Mouse (Mus musculus) layer of hippocampus, adult 18-20 months (tissue): Measurements from ENCODE around the gene Nup88. TPM values are rescaled to one million over a fixed set of nuclear protein-coding genes. Genes with fewer than 3 reads are reported as not detected.

ENCODE experiments used
- total RNA-seq, 2 experiments: library from RNA; stranded (reverse); gene quantifications; 2 replicates each; pipeline ENCODE4 v1.2.3; 2021

Gene Nup88
- total RNA-seq, 2 experiments from 2014 or later: 49.1 to 49.6 TPM

Other genes starting within 250 kb of the Nup88 start
- gene Zfp3, start 205.8 kb downstream of the Nup88 start, total RNA-seq: 10 to 100 TPM; 22.5 to 24.6 TPM
- gene Scimp, start 157.4 kb downstream of the Nup88 start, total RNA-seq: not detected
- gene Rabep1, start 125.2 kb downstream of the Nup88 start, total RNA-seq: 100 to 1,000 TPM; 128 to 130 TPM
- gene Rpain, start 240 bp upstream of the Nup88 start, total RNA-seq: 10 to 100 TPM; 36.1 to 38.8 TPM
- 100 to 1,000 TPM in 1 of 2 experiments, 10 to 100 TPM in 1; 98.4 to 107 TPM for gene C1qbp, start 13.1 kb upstream of the Nup88 start, total RNA-seq
- 10 to 100 TPM; 62.4 to 63.8 TPM for gene Dhx33, start 34.5 kb upstream of the Nup88 start, total RNA-seq
- 10 to 100 TPM; 17.7 to 19.5 TPM for gene Mis12, start 49.6 kb upstream of the Nup88 start, total RNA-seq
- gene Derl2, start 49.9 kb upstream of the Nup88 start, total RNA-seq: 10 to 100 TPM; 26.7 to 27.6 TPM
- gene 6330403K07Rik, start 63.5 kb upstream of the Nup88 start, total RNA-seq: 100 to 1,000 TPM; 215 to 252 TPM
- gene Nlrp1a, start 174.7 kb upstream of the Nup88 start, total RNA-seq: under 1 TPM; 0.67 to 0.76 TPM